Mouse (Mus musculus): ENCODE measurements at regions not wholly inside any gene's neighbourhood (a gene's known extent, or its start where the extent isn't known, plus 50 kb on each side); places are given as distances from the start of the nearest gene placed in this dataset.

DNA sequence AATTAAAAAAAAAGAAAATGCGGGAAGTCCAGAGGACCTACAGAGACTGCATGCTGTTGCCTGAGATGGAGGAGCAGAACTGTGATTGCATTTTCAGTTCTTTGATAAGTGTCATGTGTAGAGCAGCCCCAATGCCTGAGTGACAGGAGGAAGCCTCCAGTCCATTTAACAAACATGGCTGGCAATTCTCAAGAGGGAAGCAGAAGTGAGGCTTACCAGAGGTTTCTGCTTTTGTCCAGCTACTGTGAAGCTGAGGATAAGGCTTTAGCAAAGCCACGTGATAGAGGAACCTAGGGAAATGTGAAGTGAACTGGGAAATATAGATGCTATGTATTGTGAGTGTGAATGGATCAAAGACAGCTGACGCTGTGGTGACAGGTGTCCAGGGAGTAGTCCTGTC lies 56.6 kb downstream of the Sucnr1 start:
- no peak for DNase-seq (ENCODE audit: low spot score in 2 of 2)

DNA sequence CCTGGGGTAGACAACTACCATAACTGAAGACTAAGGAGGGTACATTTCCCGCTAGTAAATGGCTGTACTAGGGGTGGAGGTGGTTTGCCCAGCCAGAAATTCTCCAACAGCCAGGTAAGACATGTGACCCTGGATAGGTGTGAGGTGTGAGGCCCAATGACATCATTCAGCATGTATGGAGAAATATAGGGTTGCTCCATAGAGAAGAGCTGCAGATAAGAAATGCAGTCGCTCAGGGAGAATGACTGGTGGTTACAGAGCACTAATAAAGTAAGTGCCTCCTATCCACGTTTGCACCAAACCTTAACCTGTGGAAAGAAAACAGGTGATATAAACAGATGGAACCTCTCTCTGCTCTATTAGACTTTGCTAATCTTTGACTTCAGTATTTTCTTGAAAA lies 78.2 kb downstream of the Sucnr1 start:
- no peak for DNase-seq (ENCODE audit: low spot score in 2 of 2)

DNA sequence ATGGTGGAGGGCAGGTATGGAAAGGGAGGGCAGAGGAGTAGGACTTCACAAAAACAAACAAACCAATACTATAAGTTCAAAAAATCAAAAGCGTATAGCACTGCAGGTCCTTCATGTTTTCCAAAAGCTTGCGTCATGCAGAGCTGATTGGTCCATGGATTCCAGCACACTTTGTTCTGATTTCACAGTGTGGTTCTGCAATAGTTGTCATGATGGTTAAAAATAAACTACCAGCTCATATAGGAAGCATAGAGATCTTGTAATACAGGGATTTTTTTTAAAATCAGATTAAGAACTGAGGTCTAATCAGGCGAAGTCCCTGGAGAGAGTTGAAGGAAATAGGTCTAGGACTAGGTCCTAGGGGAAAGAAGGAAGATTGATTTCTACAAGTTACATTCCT lies 86.0 kb downstream of the Sucnr1 start:
- no peak for DNase-seq (ENCODE audit: low spot score in 2 of 2)

DNA sequence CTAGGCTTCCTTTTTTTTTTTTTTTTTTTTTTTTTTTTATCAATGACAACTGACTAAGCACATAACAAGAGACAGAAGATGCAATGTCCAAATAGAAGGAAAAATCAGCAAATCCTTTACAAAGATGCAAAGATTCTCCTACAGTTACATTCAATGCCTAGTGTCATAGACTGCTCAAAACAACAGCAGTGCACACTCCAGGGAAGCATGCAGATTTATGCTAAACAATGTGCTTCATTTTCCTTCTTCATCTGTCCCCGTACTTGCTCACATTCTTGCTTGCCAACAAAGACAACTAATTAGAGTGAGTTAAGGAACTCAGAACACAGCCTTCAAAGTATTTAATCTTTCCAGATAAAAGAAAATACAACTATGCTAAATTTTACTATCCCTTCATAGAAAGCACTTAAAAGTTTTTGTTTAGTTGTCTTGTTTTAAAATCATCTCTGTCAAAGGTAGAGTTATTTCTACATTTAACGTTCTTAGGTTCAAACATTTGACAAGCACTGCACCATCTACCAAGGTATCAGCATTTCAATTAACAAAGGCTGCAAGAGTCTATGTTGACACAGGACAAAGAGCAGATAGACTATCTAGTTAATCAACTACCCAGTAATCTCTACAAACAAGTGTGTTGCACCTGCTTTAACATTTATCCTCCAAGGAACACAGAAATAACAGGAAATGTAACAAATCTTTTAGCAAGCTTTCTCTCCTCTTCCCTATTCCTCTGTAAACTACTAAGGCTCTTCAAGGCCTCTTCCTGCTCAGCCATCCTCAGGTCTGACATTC lies 86.7 kb downstream of the Sucnr1 start:
- DNase-seq (ENCODE audit: low spot score in 2 of 2) = no peak

DNA sequence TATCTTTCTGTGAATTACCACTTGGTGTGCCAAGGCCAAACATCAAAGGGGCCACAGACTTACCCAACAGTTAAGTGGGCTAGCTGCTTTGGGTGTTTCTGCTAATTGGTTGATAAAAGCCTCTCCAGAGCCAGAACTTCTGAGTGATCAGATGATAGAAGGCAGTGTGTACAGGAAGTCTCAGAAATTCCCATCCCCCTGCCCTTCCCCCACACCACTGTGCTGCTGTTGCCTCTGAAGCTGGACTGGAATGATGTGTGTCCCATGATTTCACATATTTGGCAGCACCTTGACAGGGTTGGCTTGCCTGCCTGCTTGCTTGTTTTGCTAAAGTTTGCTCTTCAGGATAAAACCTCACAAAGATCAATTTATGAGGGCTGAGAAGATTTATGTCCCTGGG lies 87.9 kb downstream of the Sucnr1 start:
- DNase-seq (ENCODE audit: low spot score in 2 of 2) = no peak

DNA sequence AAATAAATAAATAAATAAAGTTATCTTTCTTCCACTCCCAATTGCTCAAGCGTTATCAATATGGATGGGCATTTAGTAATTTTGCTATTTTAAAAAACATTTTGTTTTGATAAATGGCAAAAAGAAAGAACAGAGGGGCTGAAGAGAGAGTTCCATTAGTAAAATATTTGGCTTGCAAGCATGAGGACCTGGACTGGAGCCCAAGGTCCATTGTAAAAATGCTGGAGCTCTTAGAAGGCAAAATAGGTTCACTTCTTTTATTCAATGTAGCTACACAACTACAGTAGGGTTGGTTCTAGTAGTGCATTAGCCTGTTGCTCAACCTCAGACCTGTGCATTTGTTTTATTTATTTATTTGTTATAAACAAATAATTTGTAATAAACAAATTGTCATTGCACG lies 102.8 kb downstream of the Sucnr1 start:
- DNase-seq (ENCODE audit: low spot score in 2 of 2) = no peak

DNA sequence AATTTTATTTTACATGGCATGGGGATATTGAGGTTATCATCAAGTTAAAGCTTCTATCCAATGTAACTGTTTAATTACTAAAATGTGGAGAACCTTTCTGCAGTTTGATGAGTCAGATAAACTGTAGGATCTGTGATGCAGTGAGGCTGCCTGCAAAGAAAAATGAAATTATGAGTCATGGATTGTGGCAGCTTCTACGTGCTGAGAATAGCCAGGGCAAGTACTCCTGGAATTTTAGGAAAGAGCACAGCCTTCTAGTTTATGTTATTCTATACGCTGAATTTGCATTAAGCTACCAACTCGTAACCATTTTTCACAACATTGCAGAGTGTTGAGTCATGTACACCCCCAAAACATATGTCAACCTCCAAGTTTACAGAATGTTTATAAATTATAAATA lies 114.4 kb downstream of the Sucnr1 start:
- no peak for DNase-seq (ENCODE audit: low spot score in 2 of 2)

DNA sequence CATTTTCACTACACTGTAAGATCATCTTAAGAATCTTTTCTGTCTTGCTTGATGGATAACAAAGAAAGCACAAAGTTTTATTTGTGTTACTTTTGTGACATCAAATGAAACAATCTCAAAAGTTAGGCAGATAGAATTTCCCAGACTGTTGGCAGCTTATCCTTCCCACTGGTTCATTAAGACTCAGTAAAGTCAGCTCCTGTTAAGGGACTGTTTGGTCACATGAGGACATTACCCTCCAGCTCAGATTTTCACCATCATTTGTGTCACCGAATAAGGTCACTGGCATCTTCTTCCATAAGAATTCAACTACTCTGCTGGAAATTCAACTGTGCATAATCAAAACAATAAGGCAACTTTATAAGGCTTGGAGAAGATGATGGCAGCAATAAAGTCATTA lies 126.3 kb downstream of the Sucnr1 start:
- no peak for DNase-seq (ENCODE audit: low spot score in 2 of 2)

DNA sequence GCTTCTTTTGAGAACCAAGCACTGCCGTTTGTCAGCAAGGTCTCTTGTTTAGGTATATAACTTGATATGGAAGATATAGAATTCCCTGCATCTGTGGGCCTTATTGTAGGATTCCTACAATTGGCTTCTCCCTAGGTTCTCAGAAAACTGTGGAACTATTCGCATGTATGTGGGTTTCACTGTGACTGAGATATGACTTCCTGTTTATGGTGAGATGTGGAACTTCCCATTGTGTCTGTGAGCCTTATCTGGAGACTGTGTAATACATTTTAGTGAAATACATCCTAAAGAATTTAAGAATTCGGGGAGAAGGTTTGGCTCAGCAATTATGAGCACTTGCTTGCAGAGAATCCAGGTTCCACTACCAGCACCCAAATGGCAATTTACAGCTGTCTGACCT lies 137.3 kb downstream of the Sucnr1 start:
- no peak for DNase-seq (ENCODE audit: low spot score in 2 of 2)

DNA sequence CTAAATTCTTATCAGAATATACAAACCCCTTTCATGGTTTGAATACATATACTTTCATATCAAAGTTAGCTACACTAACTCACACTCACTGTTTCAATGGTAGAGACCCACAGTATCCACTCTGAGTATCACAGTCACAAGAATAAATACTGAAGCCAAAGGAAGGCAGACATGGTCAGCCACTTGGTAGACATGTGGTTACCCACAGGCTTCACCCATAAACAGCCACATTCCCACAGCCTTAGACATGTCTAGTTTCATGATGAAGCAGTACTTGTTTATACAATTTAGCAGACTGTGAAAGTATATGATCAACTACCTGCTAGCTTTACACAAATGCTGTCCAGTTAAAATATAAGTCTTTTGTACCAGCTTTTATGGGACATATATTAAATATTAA lies 159.0 kb downstream of the Sucnr1 start:
- DNase-seq (ENCODE audit: low spot score in 2 of 2) = peak; percentile 60 to 82

DNA sequence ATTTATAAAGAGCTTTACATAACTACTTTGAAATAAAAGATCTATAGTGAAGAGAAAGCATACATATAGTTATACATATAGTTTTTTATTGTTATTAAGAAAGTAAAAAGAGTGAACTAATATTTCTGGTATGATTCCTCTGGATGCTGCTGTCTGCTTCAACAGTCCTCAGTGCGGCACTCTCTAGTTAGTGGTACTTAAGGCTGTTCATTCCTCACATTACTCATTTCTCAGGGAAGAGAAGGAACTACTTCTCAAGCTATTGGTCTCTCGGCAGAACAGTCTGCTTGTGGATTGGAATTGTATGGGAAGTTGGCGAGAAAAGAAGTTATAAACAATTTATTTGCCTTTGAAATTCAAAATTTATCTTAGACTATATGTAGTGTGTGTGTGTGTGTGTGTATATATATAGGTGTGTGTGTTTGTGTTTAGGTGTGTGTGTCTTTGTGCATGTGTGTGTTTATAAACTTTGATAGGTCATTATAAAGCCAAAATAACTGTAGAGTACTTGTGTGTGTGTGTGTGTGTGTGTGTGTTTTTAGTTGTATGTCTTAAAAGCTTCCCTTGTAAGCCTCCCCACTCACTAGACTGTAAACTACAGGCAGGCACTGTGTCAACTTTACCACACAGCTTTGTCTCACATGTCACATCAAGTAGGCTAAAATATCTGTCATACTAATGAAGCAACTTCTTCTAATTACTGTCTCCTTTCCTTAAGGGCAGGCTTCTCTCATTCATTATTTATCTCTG lies 185.2 kb downstream of the Sucnr1 start:
- DNase-seq (ENCODE audit: low spot score in 2 of 2) = no peak

DNA sequence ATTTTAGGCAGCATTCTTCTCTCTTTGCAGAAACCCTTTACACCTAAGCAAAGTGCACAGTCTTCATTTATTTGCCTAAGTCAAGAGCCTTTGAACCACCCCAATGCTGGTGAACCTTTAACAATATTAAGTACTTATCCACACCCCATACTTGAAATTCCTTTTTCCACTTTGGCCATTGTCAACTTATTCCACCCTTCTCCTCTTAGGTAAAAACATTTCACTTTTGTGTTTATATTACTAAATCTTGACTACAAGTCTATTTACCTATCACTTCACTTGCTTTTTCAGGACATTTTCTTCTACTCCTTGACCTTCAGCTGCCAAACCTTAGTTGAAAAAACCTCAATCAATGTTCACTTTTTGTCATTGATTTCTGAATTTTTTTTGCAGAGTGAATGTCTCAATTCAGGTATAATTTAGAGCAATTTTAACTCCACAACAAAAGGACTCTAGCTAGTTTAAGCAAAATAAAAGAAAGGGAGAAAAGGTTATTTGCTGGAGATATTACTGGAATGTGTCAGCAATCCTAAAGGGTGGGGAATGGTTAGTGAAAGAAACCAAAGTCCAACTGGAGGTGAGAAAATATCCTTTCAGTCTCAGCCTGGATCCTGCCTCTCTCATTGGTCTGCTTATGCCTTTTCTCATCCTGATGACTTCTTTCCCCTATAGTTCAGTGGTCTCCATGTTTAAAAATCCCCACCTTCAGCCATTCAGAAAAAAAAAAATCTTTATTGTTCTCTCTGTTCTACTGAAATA lies 185.9 kb downstream of the Sucnr1 start:
- DNase-seq (ENCODE audit: low spot score in 2 of 2) = no peak

DNA sequence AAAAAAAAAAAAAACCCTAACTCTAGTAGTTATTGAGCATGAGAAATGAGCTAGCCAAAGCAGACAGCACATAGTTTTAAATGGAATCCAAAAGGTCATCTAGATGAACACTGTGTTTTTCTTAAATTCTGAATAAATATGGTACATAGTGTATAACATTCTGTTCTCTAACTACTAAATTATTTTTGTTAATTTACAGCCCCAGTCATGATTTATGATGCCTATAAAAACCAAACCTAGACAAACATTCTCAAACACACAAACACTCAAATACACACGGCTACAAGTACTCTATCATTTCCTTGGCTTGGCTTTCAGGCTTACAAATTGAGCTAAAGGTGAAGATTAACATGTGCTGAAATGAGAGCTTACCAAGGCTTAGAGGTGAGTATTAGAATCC lies 188.8 kb downstream of the Sucnr1 start:
- no peak for DNase-seq (ENCODE audit: low spot score in 2 of 2)

DNA sequence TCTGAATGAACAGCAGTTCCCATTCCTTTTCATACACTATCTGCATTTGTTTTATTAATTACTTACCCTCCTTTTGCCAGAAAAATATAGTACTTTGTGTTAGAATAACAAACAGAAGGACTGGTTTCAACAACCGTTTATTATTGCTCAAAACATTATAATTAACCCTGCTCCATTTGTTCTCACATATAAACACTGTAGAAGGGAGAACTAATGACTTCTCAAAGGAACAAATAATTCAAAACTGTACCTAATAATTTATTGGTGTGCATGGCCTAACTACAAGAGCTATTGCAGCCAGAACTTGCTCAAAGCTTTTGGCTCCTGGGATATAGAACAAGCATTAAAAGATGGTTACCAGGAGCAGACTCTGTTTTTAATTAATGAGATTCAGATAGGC lies 192.1 kb downstream of the Sucnr1 start:
- no peak for DNase-seq (ENCODE audit: low spot score in 2 of 2)

DNA sequence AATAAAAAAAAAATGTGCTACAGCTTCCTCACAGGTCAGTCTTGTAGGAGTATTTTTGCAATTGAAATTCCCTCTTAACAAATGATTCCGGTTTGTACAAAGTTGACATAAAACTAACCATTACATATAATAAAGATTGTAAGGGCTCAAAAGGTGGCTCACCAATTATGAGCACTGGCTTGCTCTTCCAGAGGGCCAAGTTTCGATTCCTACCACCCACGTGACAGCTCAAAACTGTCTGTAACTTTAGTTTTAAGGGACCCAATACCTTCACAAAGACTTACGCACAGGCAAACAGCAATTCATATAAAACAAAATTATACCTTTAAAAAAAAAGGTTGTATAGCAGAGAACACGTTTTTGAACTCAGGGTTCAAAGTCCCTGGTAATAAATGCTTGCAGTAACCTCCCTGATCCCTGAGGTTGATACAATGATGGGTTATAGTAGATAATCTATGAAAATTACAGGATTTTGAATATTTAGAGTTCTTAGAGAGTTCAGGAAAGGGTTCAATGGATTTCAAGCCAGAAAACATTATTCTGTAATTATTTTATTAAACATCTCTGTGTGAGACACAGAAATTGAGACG lies 193.7 kb downstream of the Sucnr1 start:
- no peak for DNase-seq (ENCODE audit: low spot score in 2 of 2)

DNA sequence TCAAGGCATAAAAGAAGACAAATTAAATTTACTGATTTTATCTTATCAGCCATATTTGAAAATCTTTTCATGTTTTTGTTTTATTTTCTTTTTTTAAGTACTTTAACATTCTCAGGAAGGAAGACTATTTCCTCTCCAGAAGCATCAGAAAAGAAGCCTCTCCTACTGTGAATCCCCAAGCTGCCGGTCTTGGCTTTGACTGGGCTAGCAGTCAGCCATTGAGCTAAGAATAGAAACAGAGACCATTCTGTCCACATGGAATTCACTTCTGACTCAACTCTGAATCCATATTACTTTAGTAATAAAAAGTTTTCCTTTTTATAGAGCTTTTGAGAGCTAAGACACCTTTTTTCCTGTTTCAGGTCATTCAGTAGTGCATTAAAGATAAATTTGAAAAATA lies 194.8 kb upstream of the Mbnl1 start:
- DNase-seq (ENCODE audit: low spot score in 2 of 2) = no peak

DNA sequence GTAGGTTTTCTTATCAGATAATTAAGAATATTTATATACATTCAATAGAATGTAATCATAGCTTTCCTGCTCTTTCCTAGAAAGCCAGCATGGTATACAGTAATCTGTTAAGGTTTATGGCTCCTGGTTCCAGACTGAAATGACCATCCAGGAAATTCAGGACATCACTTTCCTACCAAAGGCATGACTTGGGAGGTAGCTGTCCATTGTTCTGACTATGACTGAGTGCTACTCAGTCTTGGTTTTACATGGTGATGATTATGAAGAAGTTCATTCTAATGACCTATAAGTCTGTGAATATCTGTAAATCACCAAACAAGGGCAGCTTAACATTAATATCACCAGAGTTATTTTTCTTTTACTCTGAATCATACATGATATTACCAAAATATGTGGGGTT lies 191.4 kb upstream of the Mbnl1 start:
- no peak for DNase-seq (ENCODE audit: low spot score in 2 of 2)

DNA sequence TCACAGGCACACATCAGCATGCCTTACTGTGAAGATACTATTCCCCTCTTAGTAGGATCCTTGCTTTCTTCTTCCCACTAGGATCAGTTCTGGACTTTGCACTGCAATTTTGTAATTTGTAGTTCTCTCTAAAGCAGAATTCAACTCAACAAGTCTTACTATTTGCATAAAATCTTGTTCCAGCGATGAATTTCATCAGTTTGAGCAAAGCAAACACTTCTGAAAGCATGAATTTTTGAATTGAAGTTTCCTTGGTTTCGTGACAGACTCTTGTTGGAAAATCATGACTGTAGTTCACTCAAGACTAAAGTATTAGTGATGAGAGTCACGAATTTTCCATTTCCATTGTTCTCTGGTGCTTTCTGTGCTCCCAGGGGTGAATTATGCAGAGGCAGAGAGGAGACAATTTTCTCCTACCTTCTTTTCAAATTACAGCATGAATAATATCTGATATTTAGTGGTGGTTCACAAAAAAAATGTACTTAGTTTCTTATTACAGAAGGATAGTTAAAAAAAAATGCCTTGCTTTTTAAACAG lies 190.6 kb upstream of the Mbnl1 start:
- DNase-seq (ENCODE audit: low spot score in 2 of 2) = no peak

DNA sequence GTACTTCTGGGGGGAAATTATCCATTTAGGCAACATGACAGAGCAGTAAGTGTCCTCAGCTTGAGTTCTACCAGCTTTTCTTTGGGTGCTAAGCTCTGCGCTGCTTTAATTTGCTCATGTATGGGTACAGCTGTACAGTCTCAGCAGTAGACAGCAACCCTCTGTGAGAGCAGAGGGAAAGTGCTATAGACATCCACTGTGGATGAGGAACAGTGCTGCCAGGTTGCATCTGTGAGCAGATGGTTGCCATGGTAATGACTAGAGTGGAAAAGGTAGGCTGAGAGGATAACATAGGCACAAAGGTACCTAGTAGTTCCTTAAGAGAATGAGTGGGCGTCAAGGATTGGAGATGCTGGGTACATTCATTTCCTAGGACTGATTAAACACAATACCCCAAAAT lies 180.5 kb upstream of the Mbnl1 start:
- DNase-seq (ENCODE audit: low spot score in 2 of 2) = no peak

DNA sequence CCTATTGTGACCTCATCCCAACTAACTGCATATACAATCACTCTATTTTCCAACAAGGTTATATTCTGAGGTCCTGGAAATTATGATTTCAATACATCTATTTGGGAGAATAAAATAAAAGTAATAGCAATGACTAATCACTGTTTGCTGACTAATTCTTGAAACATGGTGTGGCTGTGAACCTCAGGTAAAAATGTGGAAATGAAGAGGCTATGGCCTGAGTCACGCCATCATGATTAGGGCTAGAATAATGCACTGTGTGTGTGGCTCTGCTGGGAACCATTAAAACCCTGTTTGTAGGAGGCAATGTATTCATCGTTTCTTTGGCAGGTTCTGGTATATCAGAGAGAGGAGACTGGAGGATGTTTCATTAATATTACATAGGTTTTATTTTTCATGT lies 179.7 kb upstream of the Mbnl1 start:
- DNase-seq (ENCODE audit: low spot score in 2 of 2) = no peak

DNA sequence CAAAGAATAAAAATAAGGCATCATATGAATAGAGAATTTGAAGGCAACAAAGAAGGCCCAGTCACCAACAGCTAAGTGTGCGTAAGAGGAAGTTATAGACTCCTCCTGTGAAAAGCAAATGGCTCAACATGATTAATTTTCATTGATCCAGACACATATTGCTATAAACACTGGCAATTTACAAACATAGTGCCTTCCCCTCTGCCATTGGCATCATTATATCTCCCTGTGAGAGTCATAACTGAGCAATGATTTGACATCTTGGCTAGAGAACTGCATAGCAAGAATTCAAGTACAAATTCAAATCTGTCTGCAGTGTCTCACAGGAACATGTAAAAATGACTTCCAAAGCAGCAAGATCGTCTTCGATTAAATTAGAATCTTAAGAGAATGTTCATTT lies 167.2 kb upstream of the Mbnl1 start:
- no peak for DNase-seq (ENCODE audit: low spot score in 2 of 2)

DNA sequence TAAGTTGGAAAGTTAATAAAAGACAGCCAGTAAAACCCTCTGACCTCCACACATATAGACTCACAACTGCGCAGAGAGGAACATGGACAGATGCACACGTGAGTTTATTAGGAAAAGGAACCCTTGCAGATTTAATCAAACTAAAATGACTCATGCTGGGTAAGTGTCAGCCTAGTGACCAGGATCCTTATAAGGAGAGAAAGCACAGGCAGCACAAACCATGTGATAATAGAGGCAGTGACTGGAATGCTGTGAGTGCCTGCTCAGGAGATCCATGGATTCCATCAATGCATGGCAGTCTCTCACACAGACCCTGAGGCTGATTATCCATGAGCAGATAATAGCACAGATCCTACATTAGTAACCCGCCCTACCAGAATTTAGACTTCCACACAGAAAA lies 162.2 kb upstream of the Mbnl1 start:
- no peak for DNase-seq (ENCODE audit: low spot score in 2 of 2)
